Mouse (Mus musculus) gastrocnemius, adult 2 months (tissue): ENCODE data around the gene Camta1. TPM values are rescaled to one million over a fixed set of nuclear protein-coding genes. Genes with fewer than 3 reads are reported as not detected.
A peak's percentile ranks its signal among the peaks of the same experiment; 100 is the strongest.

Experiments
- DNase-seq: peaks from one replicate; pipeline ENCODE4 v3.0.0; 2022
- H3K27ac ChIP-seq: fragments of 200-600 bp; 2 replicates; pipeline ENCODE4 v1.8.1; 2022; ENCODE audit warnings: mild to moderate bottlenecking
- H3K4me3 ChIP-seq: fragments of 200-600 bp; 2 replicates; pipeline ENCODE4 v1.8.1; 2022; ENCODE audit warnings: mild to moderate bottlenecking, moderate library complexity
- CTCF ChIP-seq: fragments of 200-600 bp; IDR thresholded peaks from 2 replicates; pipeline ENCODE4 v1.8.1; 2022; ENCODE audit warnings: antibody characterized with exemption, mild to moderate bottlenecking, moderate library complexity
- intact Hi-C: fragments of 180-260 bp; cut with DNase I; formaldehyde crosslinking; loops from one replicate; pipeline ENCODE4 v1.15.1; 2025
- total RNA-seq, 2 experiments: library from RNA; stranded (reverse); gene quantifications; 2 replicates each; pipeline ENCODE4 v1.2.3; 2021

Gene Camta1
- total RNA-seq, 2 experiments from 2014 or later, result 95.9 to 126 TPM

GRCm38 (mm10) chr4:151804208-151804607 lies 57.5 kb downstream of the Camta1 start:
- no peak for TF ChIP-seq CTCF
- no peak for DNase-seq
- intact Hi-C loops, result no loop called here
- Histone ChIP-seq H3K27ac (no peak overlapping the region), H3K4me3 (no peak overlapping the region)

- DNase-seq, result no peak
- intact Hi-C loops, result no loop called here
- H3K4me3 ChIP-seq, result no peak overlapping the region
Measured at GRCm38 (mm10) chr4:151798630-151799029, 63.0 kb downstream of the Camta1 start.

GRCm38 (mm10) chr4:151793694-151794093 lies 68.0 kb downstream of the Camta1 start:
- Histone ChIP-seq H3K4me3 (no peak overlapping the region), H3K27ac (no peak overlapping the region)
- DNase-seq, result no peak
- intact Hi-C loops, result no loop called here
- no peak for TF ChIP-seq CTCF

More at GRCm38 (mm10) chr4:151798630-151799029, 63.0 kb downstream of the Camta1 start:
- no peak for TF ChIP-seq CTCF
- no peak overlapping the region for H3K27ac ChIP-seq

- peak overlapping the region; percentile 36; the same call in 1 of the 2 replicates for H3K27ac ChIP-seq
- intact Hi-C loops, result no loop called here
- no peak for DNase-seq
- no peak for TF ChIP-seq CTCF
- H3K4me3 ChIP-seq, result no peak overlapping the region
Measured at GRCm38 (mm10) chr4:151786946-151787705, 74.5 kb downstream of the Camta1 start.

GRCm38 (mm10) chr4:151780511-151780910 lies 81.2 kb downstream of the Camta1 start:
- DNase-seq, result no peak
- Histone ChIP-seq H3K27ac (peak overlapping the region; percentile 63), H3K4me3 (no peak overlapping the region)
- TF ChIP-seq CTCF, result no peak
- intact Hi-C loops, result no loop called here

GRCm38 (mm10) chr4:151779962-151780459 lies 81.7 kb downstream of the Camta1 start:
- TF ChIP-seq CTCF, result no peak
- Histone ChIP-seq H3K27ac (peak overlapping the region; percentile 63), H3K4me3 (no peak overlapping the region)
- peak; percentile 51 for DNase-seq
- intact Hi-C loops, result loop anchor here (2.0 kb wide), 2 partner anchors 27 to 75 kb away; no protein-coding TSS in a partner anchor

GRCm38 (mm10) chr4:151778511-151778910 lies 83.2 kb downstream of the Camta1 start:
- Histone ChIP-seq H3K4me3 (no peak overlapping the region), H3K27ac (no peak overlapping the region)
- TF ChIP-seq CTCF, result peak; percentile 76
- intact Hi-C loops, result loop anchor here (2.0 kb wide), 2 partner anchors 26 to 76 kb away; no protein-coding TSS in a partner anchor
- no peak for DNase-seq

GRCm38 (mm10) chr4:151777451-151777850 lies 84.2 kb downstream of the Camta1 start:
- H3K27ac ChIP-seq, result no peak overlapping the region
- DNase-seq, result no peak
- intact Hi-C loops, result no loop called here
- no peak overlapping the region for H3K4me3 ChIP-seq
- no peak for TF ChIP-seq CTCF

- DNase-seq, result no peak
- no peak for TF ChIP-seq CTCF
- Histone ChIP-seq H3K27ac (no peak overlapping the region), H3K4me3 (no peak overlapping the region)
- intact Hi-C loops, result no loop called here
Measured at GRCm38 (mm10) chr4:151775441-151775840, 86.2 kb downstream of the Camta1 start.

- TF ChIP-seq CTCF, result no peak
- DNase-seq, result no peak
- no peak overlapping the region for H3K27ac ChIP-seq
- H3K4me3 ChIP-seq, result no peak overlapping the region
- intact Hi-C loops, result no loop called here
Measured at GRCm38 (mm10) chr4:151773651-151774050, 88.0 kb downstream of the Camta1 start.

GRCm38 (mm10) chr4:151773007-151773406 lies 88.7 kb downstream of the Camta1 start:
- intact Hi-C loops, result no loop called here
- TF ChIP-seq CTCF, result no peak
- Histone ChIP-seq H3K27ac (no peak overlapping the region), H3K4me3 (no peak overlapping the region)
- no peak for DNase-seq

- intact Hi-C loops, result no loop called here
- no peak for DNase-seq
- H3K4me3 ChIP-seq, result no peak overlapping the region
- TF ChIP-seq CTCF, result no peak
- no peak overlapping the region for H3K27ac ChIP-seq
Measured at GRCm38 (mm10) chr4:151770697-151771096, 91.0 kb downstream of the Camta1 start.

GRCm38 (mm10) chr4:151767786-151768185 lies 93.9 kb downstream of the Camta1 start:
- intact Hi-C loops, result no loop called here
- H3K4me3 ChIP-seq, result no peak overlapping the region
- DNase-seq, result no peak
- no peak for TF ChIP-seq CTCF
- no peak overlapping the region for H3K27ac ChIP-seq

GRCm38 (mm10) chr4:151767361-151767760 lies 94.3 kb downstream of the Camta1 start:
- DNase-seq, result peak; percentile 42
- H3K27ac ChIP-seq, result no peak overlapping the region
- no peak overlapping the region for H3K4me3 ChIP-seq
- no peak for TF ChIP-seq CTCF
- intact Hi-C loops, result no loop called here
